Mouse (Mus musculus) megakaryocyte-erythroid progenitor cell, adult 5-6 weeks (primary cell): Measurements from ENCODE around the gene Clpsl2. TPM values are rescaled to one million over a fixed set of nuclear protein-coding genes. Genes with fewer than 3 reads are reported as not detected.

Experiments
- ATAC-seq: replicated peaks from 2 replicates; pipeline ENCODE4 v1.8.0; 2016; ENCODE audit warnings: mild to moderate bottlenecking, inconsistent platforms; ENCODE audit not compliant: severe bottlenecking, poor library complexity, low FRiP score, low TSS enrichment
- total RNA-seq, 2 experiments: library from RNA; stranded (forward) in 1 of 2; stranded (reverse) in 1 of 2; fragments of 200-1000, 215-1000 nt in 1 of 2; fragments of >200 nt in 1 of 2; fragmentation: Nextera tagmentation in 1 of 2; gene quantifications; 2 replicates each; pipeline ENCODE4 v1.2.3; 2014 to 2017

The Clpsl2 gene
- total RNA-seq, 2 experiments from 2014 or later: not detected

- ATAC-seq: 0 out of 2 replicates have a peak, but pooled peaks have one; percentile 20
Measured at GRCm38 (mm10) chr17:28593965-28594364, 44.8 kb downstream of the Clpsl2 start.

GRCm38 (mm10) chr17:28600780-28601179, 51.6 kb downstream of the Clpsl2 start:
- no peak for ATAC-seq

GRCm38 (mm10) chr17:28601557-28602250, 52.5 kb downstream of the Clpsl2 start:
- ATAC-seq: no peak

Other genes starting within 250 kb of the Clpsl2 start
- 47.6 and 82.8 TPM in 2 replicates for gene Fance, start 235.9 kb upstream of the Clpsl2 start, total RNA-seq (2014; fragmentation: Nextera tagmentation)
- gene Fance, start 235.9 kb upstream of the Clpsl2 start, total RNA-seq (2017): 21.0 and 56.9 TPM in 2 replicates
- gene Rpl10a, start 220.9 kb upstream of the Clpsl2 start, total RNA-seq (2014; fragmentation: Nextera tagmentation): 3,438 and 3,746 TPM in 2 replicates
- 861 and 1,170 TPM in 2 replicates for gene Rpl10a, start 220.9 kb upstream of the Clpsl2 start, total RNA-seq (2017)
- 0.20 and 0.37 TPM in 2 replicates for gene Tead3, start 198.6 kb upstream of the Clpsl2 start, total RNA-seq (2014; fragmentation: Nextera tagmentation)
- 0.30 TPM in 1 of 2 replicates, not detected in the other for gene Tead3, start 198.6 kb upstream of the Clpsl2 start, total RNA-seq (2017)
- not detected in 2 replicates for gene Tulp1, start 184.2 kb upstream of the Clpsl2 start, total RNA-seq (2014; fragmentation: Nextera tagmentation)
- gene Tulp1, start 184.2 kb upstream of the Clpsl2 start, total RNA-seq (2017): 0.99 TPM in 1 of 2 replicates, not detected in the other
- 19.8 and 32.3 TPM in 2 replicates for gene Fkbp5, start 31.9 kb upstream of the Clpsl2 start, total RNA-seq (2014; fragmentation: Nextera tagmentation)
- 19.9 and 25.1 TPM in 2 replicates for gene Fkbp5, start 31.9 kb upstream of the Clpsl2 start, total RNA-seq (2017)
- gene Armc12, start 18.6 kb upstream of the Clpsl2 start, total RNA-seq (2014; fragmentation: Nextera tagmentation): not detected in 2 replicates
- not detected in 2 replicates for gene Armc12, start 18.6 kb upstream of the Clpsl2 start, total RNA-seq (2017)
- gene Clps, start 11.4 kb downstream of the Clpsl2 start, total RNA-seq (2014; fragmentation: Nextera tagmentation): not detected in 2 replicates
- not detected in 2 replicates for gene Clps, start 11.4 kb downstream of the Clpsl2 start, total RNA-seq (2017)
- not detected in 2 replicates for gene Lhfpl5, start 26.2 kb downstream of the Clpsl2 start, total RNA-seq (2014; fragmentation: Nextera tagmentation)
- gene Lhfpl5, start 26.2 kb downstream of the Clpsl2 start, total RNA-seq (2017): not detected in 2 replicates
- 141 and 164 TPM in 2 replicates for gene Srpk1, start 73.3 kb downstream of the Clpsl2 start, total RNA-seq (2014; fragmentation: Nextera tagmentation)
- gene Srpk1, start 73.3 kb downstream of the Clpsl2 start, total RNA-seq (2017): 159 and 165 TPM in 2 replicates
- gene Slc26a8, start 140.8 kb downstream of the Clpsl2 start, total RNA-seq (2014; fragmentation: Nextera tagmentation): 1.9 and 3.7 TPM in 2 replicates
- gene Slc26a8, start 140.8 kb downstream of the Clpsl2 start, total RNA-seq (2017): 1.2 TPM in 1 of 2 replicates, not detected in the other
- gene Mapk14, start 141.9 kb downstream of the Clpsl2 start, total RNA-seq (2014; fragmentation: Nextera tagmentation): 93.9 and 100 TPM in 2 replicates
- 54.0 and 87.6 TPM in 2 replicates for gene Mapk14, start 141.9 kb downstream of the Clpsl2 start, total RNA-seq (2017)
- gene AC170998.1, start 176.7 kb downstream of the Clpsl2 start, total RNA-seq (2014; fragmentation: Nextera tagmentation): 8.7 and 12.8 TPM in 2 replicates
- gene AC170998.1, start 176.7 kb downstream of the Clpsl2 start, total RNA-seq (2017): not detected in 2 replicates
- not detected in 2 replicates for gene Mapk13, start 219.9 kb downstream of the Clpsl2 start, total RNA-seq (2014; fragmentation: Nextera tagmentation)
- gene Mapk13, start 219.9 kb downstream of the Clpsl2 start, total RNA-seq (2017): 0.42 TPM in 1 of 2 replicates, not detected in the other